Mouse (Mus musculus): ENCODE measurements around the gene Ust. TPM values are rescaled to one million over a fixed set of nuclear protein-coding genes. Genes with fewer than 3 reads are reported as not detected.

The Ust gene
- polyA plus RNA-seq, 1 experiment: 6.9 TPM

DNA sequence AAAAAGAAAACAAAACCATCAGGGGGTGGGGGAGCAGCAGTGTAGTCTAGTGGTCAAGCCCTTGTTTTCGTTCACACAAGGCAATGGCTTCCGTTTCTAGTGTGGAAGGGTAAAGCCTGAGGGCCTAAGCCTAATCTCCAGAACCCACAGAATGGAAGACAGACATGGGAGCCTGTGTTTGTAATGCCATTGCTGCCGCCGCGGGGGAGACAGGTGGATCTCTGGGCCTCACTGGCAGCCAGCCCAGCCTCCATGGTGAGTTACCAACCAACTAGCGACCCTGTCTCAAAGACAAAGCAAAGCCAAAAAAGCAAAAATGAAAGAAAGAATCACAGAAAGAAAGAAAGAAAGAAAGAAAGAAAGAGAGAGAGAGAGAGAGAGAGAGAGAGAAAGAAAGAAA lies 2.9 kb upstream of the Ust start:
- peaks cover 9% of the 10 kb centered on the region for H3K79me3 ChIP-seq (ENCODE audit: low read depth)
- H3K36me3 ChIP-seq (ENCODE audit: control insufficient read depth, insufficient read depth): no peaks in the 10 kb centered on the region
- H3K27me3 ChIP-seq (ENCODE audit: control insufficient read depth, insufficient read depth, insufficient read length): no peaks in the 10 kb centered on the region
- H3ac ChIP-seq (ENCODE audit: control insufficient read depth, insufficient read length, low read depth): no peak overlapping the region
- peaks cover 18% of the 10 kb centered on the region for H3K79me2 ChIP-seq (ENCODE audit: control insufficient read depth, insufficient read depth)
- H3K4me3 ChIP-seq (ENCODE audit: insufficient read depth, poor library complexity, severe bottlenecking): no peak overlapping the region
- no peak for TF ChIP-seq MYOD1 (IDR thresholded peaks at IDR 0.05; ENCODE audit: control insufficient read depth, insufficient read length, low read depth)
- no peak for TF ChIP-seq MAX (IDR thresholded peaks at IDR 0.05)
- no peak for TF ChIP-seq USF1 (IDR thresholded peaks at IDR 0.05; ENCODE audit: low read depth)
- TF ChIP-seq FOSL1 (IDR thresholded peaks at IDR 0.05; ENCODE audit: insufficient read depth, low read length, poor library complexity, severe bottlenecking): no peak
- no peak for TF ChIP-seq CTCF (IDR thresholded peaks at IDR 0.05; ENCODE audit: control insufficient read depth, insufficient read depth, insufficient read length)
- no peak for TF ChIP-seq CEBPB (IDR thresholded peaks at IDR 0.05; ENCODE audit: low read depth)
- no peak for TF ChIP-seq MYOG (IDR thresholded peaks at IDR 0.05; ENCODE audit: control insufficient read depth, extremely low read depth, insufficient read length)

DNA sequence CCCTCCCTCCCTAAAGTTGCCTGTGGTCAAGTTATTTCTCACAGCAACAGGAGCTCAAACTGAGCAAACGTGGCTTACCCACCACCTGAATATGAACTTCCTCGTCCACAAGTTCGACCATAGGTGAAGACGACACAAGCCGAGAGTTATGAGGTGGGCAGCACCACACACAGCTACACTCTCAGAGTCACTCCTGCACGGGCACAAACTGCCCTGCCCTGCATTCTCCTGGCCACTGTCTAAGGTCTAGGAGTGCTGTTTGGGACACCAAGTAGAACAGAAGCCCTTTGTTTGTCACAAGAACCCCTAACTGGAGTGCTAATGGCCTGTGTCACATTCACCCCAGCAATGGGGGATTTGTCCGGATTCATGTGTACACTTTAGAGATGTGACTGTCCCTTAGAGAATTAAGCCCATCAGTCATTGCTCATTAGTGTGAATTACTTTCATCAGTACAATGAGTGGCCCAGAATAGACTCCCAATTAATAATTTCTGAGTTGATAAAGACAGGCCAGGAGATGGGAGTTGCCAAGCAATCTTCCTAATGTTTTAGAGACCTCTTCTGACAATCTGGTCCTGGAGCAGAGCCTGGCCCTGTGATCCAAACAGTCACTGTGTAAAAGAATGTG lies 2.3 kb upstream of the Ust start:
- Histone ChIP-seq H3K4me3 (ENCODE audit: insufficient read depth, poor library complexity, severe bottlenecking) (no peak overlapping the region), H3K79me3 (ENCODE audit: low read depth) (peaks cover 9% of the 10 kb centered on the region), H3ac (ENCODE audit: control insufficient read depth, insufficient read length, low read depth) (no peak overlapping the region), H3K79me2 (ENCODE audit: control insufficient read depth, insufficient read depth) (peaks cover 24% of the 10 kb centered on the region), H3K36me3 (ENCODE audit: control insufficient read depth, insufficient read depth) (no peaks in the 10 kb centered on the region), H3K27me3 (ENCODE audit: control insufficient read depth, insufficient read depth, insufficient read length) (no peaks in the 10 kb centered on the region)
- TF ChIP-seq CEBPB (IDR thresholded peaks at IDR 0.05; ENCODE audit: low read depth) (no peak), MAX (IDR thresholded peaks at IDR 0.05) (no peak), MYOD1 (IDR thresholded peaks at IDR 0.05; ENCODE audit: control insufficient read depth, insufficient read length, low read depth) (no peak), FOSL1 (IDR thresholded peaks at IDR 0.05; ENCODE audit: insufficient read depth, low read length, poor library complexity, severe bottlenecking) (no peak)

DNA sequence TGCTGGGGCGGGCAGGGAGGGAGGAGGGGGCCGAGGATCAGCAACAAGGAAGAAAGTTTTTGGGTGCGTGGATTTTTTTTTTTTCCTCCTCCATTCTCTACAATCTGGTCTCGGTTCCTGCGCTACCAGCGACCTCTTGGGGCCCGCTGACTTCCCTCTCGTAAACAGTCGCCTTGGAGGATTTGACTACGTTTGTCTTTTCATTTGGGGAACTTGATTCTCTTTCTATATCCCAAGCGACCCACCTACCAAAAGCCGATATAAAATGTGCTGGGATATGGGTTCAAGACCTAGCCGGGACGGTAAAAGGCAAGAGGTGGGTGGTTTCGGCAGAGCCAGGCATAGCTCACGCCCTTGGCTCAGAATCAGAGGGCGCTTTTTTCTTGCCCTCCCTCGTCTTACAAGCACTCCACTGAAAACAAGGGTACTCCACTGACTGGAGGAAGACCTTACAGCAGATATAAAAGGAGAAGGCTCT lies 428 bp upstream of the Ust start:
- peak overlapping the region; percentile 60 for H3K4me3 ChIP-seq (ENCODE audit: insufficient read depth, poor library complexity, severe bottlenecking)
- no peaks in the 10 kb centered on the region for H3K36me3 ChIP-seq (ENCODE audit: control insufficient read depth, insufficient read depth)
- peaks cover 40% of the 10 kb centered on the region for H3K79me2 ChIP-seq (ENCODE audit: control insufficient read depth, insufficient read depth)
- TF ChIP-seq CEBPB (IDR thresholded peaks at IDR 0.05; ENCODE audit: low read depth): no peak
- TF ChIP-seq CTCF (IDR thresholded peaks at IDR 0.05; ENCODE audit: control insufficient read depth, insufficient read depth, insufficient read length): no peak
- TF ChIP-seq USF1 (IDR thresholded peaks at IDR 0.05; ENCODE audit: low read depth): no peak
- TF ChIP-seq MAX (IDR thresholded peaks at IDR 0.05): no peak
- TF ChIP-seq FOSL1 (IDR thresholded peaks at IDR 0.05; ENCODE audit: insufficient read depth, low read length, poor library complexity, severe bottlenecking): no peak
- no peak for TF ChIP-seq MYOG (IDR thresholded peaks at IDR 0.05; ENCODE audit: control insufficient read depth, extremely low read depth, insufficient read length)
- TF ChIP-seq MYOD1 (IDR thresholded peaks at IDR 0.05; ENCODE audit: control insufficient read depth, insufficient read length, low read depth): no peak
- peak overlapping the region; percentile 9 for H3ac ChIP-seq (ENCODE audit: control insufficient read depth, insufficient read length, low read depth)
- H3K27me3 ChIP-seq (ENCODE audit: control insufficient read depth, insufficient read depth, insufficient read length): no peaks in the 10 kb centered on the region
- H3K79me3 ChIP-seq (ENCODE audit: low read depth): peaks cover 17% of the 10 kb centered on the region

DNA sequence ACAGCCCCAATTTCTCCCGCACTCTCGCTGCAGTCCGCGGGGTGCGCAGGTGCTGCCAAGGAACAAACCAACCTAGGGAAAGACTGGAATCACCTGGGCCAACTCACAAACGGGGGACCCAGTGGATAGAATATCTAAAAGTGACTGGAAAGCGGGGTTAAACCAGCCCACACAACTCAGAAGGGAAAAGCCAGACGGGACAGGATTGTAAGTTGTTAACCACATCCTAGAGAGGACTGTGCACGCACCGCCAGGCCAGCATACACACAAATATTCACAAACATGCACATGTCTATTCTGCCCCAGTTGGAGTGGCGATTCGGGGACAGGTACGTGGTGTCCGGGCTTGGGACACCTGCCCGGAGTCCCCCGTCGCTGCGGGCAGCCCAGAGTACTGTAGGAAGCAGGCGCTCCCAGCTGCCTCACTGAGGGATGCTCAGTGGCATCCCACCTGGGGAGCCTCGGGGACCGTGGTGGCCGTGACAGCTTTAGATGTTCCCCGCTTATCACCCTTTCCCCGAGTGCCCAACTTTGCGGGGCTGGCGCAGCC lies 959 bp downstream of the Ust start:
- peaks cover 50% of the 10 kb centered on the region for H3K79me2 ChIP-seq (ENCODE audit: control insufficient read depth, insufficient read depth)
- TF ChIP-seq USF1 (IDR thresholded peaks at IDR 0.05; ENCODE audit: low read depth) (no peak), CTCF (IDR thresholded peaks at IDR 0.05; ENCODE audit: control insufficient read depth, insufficient read depth, insufficient read length) (no peak), MAX (IDR thresholded peaks at IDR 0.05) (no peak), MYOD1 (IDR thresholded peaks at IDR 0.05; ENCODE audit: control insufficient read depth, insufficient read length, low read depth) (no peak), MYOG (IDR thresholded peaks at IDR 0.05; ENCODE audit: control insufficient read depth, extremely low read depth, insufficient read length) (no peak), FOSL1 (IDR thresholded peaks at IDR 0.05; ENCODE audit: insufficient read depth, low read length, poor library complexity, severe bottlenecking) (no peak), CEBPB (IDR thresholded peaks at IDR 0.05; ENCODE audit: low read depth) (no peak)
- peaks cover 20% of the 10 kb centered on the region for H3K79me3 ChIP-seq (ENCODE audit: low read depth)
- H3K36me3 ChIP-seq (ENCODE audit: control insufficient read depth, insufficient read depth): no peaks in the 10 kb centered on the region
- H3K4me3 ChIP-seq (ENCODE audit: insufficient read depth, poor library complexity, severe bottlenecking): peak overlapping the region; percentile 60
- H3K27me3 ChIP-seq (ENCODE audit: control insufficient read depth, insufficient read depth, insufficient read length): no peaks in the 10 kb centered on the region
- peak overlapping the region; percentile 87 for H3ac ChIP-seq (ENCODE audit: control insufficient read depth, insufficient read length, low read depth)

DNA sequence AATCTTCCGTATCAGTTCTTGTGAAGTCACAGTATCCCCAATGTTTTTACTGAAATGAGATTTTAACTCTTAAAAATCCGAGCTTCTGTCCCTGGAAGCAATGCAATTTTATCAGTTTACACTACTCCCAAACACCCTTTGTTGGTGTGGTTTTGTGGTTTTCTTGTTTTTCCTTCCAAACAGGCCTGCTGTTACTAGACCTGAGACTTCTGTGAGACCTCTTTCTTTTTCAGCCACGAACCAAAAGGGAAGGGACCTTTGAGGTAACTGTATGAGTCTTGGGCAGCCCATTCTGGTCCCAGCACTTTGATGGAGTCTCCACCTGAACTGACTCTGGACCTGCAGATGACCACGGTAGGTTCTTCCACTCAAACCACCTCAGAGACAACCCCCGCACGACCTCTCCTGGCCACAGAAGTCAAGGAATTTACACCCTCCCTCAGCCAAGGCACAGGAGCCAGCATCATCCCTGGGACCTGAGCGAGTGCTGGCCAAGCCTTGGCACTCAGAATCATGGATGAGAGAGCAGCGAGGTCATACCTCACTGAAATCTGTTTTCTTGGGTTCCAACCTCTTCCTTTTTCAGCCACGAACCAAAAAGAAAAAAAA lies 1.6 kb downstream of the Ust start:
- no peaks in the 10 kb centered on the region for H3K27me3 ChIP-seq (ENCODE audit: control insufficient read depth, insufficient read depth, insufficient read length)
- peak overlapping the region; percentile 87 for H3ac ChIP-seq (ENCODE audit: control insufficient read depth, insufficient read length, low read depth)
- H3K79me2 ChIP-seq (ENCODE audit: control insufficient read depth, insufficient read depth): peaks cover 50% of the 10 kb centered on the region
- H3K4me3 ChIP-seq (ENCODE audit: insufficient read depth, poor library complexity, severe bottlenecking): peak overlapping the region; percentile 11
- H3K36me3 ChIP-seq (ENCODE audit: control insufficient read depth, insufficient read depth): no peaks in the 10 kb centered on the region
- TF ChIP-seq FOSL1 (IDR thresholded peaks at IDR 0.05; ENCODE audit: insufficient read depth, low read length, poor library complexity, severe bottlenecking): no peak
- TF ChIP-seq MAX (IDR thresholded peaks at IDR 0.05): no peak
- TF ChIP-seq USF1 (IDR thresholded peaks at IDR 0.05; ENCODE audit: low read depth): no peak
- no peak for TF ChIP-seq CTCF (IDR thresholded peaks at IDR 0.05; ENCODE audit: control insufficient read depth, insufficient read depth, insufficient read length)
- no peak for TF ChIP-seq CEBPB (IDR thresholded peaks at IDR 0.05; ENCODE audit: low read depth)
- no peak for TF ChIP-seq MYOG (IDR thresholded peaks at IDR 0.05; ENCODE audit: control insufficient read depth, extremely low read depth, insufficient read length)
- TF ChIP-seq MYOD1 (IDR thresholded peaks at IDR 0.05; ENCODE audit: control insufficient read depth, insufficient read length, low read depth): no peak
- H3K79me3 ChIP-seq (ENCODE audit: low read depth): peaks cover 20% of the 10 kb centered on the region
